ENCODE assay signal across 7 mouse cellular contexts in the genomic region with DNA sequence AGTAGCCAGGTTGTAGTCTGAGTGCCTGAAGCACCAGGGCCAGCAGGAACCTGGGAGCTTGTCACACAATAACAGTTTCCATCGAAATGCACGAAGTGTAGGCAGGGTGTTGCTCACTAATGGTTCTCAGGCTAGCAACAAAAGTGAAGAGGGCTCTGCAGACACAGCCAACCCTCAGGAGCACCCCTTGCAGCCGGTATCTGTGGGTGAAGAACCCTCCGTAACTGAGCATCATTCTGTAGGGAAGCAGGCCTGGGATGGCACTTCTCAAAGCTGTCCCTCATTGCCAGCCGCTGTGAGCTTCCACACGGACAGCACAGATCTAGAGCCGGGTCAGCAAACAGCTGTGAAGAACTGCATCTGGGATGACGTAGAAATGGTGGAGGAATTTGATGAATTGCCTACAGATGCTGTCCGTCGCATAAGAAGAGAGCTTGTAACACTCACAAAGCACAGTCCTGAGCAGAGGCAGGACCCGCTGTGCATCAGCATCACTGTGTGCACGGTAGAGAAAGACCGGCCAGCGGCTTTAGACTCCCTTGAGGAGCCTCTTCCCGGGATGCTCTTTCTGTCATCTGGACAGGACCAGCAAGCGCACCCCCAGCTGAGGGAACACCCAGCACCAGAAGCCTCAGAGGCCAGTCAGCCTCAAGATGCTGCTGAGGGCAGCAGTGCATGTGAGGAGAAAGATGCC.
DNase-seq lines count a peak whose midpoint lies in the region; ATAC-seq lines count a peak whose summit lies in the region.
"Not testable (repeated sequence)": the region's sequence is repeated elsewhere in the genome, so short reads cannot be mapped to it uniquely, and the experiment has no call there.

No protein-coding gene starts in this region.

- H3K9ac ChIP-seq in embryonic facial prominence, embryonic 12.5 days; hindbrain, embryonic 12.5 days; hindbrain, embryonic 15.5 days; kidney, embryonic 16.5 days (replicated peaks; ENCODE audit: low read length); limb, embryonic 15.5 days: not testable (repeated sequence)

- not testable (repeated sequence) for H3K4me1 ChIP-seq in embryonic facial prominence, embryonic 12.5 days; hindbrain, embryonic 12.5 days; hindbrain, embryonic 15.5 days (replicated peaks); kidney, embryonic 16.5 days (ENCODE audit: insufficient read depth, low read length); limb, embryonic 15.5 days

- H3K27me3 ChIP-seq in embryonic facial prominence, embryonic 12.5 days; hindbrain, embryonic 12.5 days; hindbrain, embryonic 15.5 days; kidney, embryonic 16.5 days (ENCODE audit: insufficient read depth, low read length); limb, embryonic 15.5 days: not testable (repeated sequence)

- H3K36me3 ChIP-seq in embryonic facial prominence, embryonic 12.5 days: peaks cover 12% of the 10 kb centered on the region; the same call in 1 of the 2 replicates
- H3K36me3 ChIP-seq in hindbrain, embryonic 12.5 days: peaks cover 18% of the 10 kb centered on the region; the same call in 1 of the 2 replicates
- H3K36me3 ChIP-seq in hindbrain, embryonic 15.5 days; kidney, embryonic 16.5 days (ENCODE audit: insufficient read depth, low read length): not testable (repeated sequence)
- peaks cover 19% of the 10 kb centered on the region for H3K36me3 ChIP-seq in limb, embryonic 15.5 days

- DNase-seq in neural tube, embryonic 10.5 days (ENCODE audit: extremely low spot score, low spot score): peak; percentile 15

- WGBS in embryonic facial prominence, embryonic 12.5 days: 82% methylated on average over 16 of the region's 16 CpGs
- WGBS in hindbrain, embryonic 12.5 days: 79% methylated on average over 16 of the region's 16 CpGs
- 74% methylated on average over 16 of the region's 16 CpGs for whole genome bisulfite sequencing in hindbrain, embryonic 15.5 days
- WGBS in kidney, embryonic 16.5 days: 81% methylated on average over 16 of the region's 16 CpGs
- 78% methylated on average over 16 of the region's 16 CpGs for WGBS in limb, embryonic 15.5 days

- not testable (repeated sequence) for H3K4me3 ChIP-seq in embryonic facial prominence, embryonic 12.5 days; hindbrain, embryonic 12.5 days; hindbrain, embryonic 15.5 days; kidney, embryonic 16.5 days (ENCODE audit: low read length); limb, embryonic 15.5 days

- not testable (repeated sequence) for H3K9me3 ChIP-seq in embryonic facial prominence, embryonic 12.5 days; hindbrain, embryonic 12.5 days (replicated peaks); hindbrain, embryonic 15.5 days; kidney, embryonic 16.5 days (ENCODE audit: low read length); limb, embryonic 15.5 days

- ATAC-seq in embryonic facial prominence, embryonic 12.5 days (ENCODE audit: insufficient number of reproducible peaks, insufficient read depth, low FRiP score, low TSS enrichment): peak; percentile 47; the same call in 1 of the 2 replicates
- peak; percentile 43; the same call in 1 of the 2 replicates for ATAC-seq in hindbrain, embryonic 12.5 days (ENCODE audit: low FRiP score)
- peak; percentile 65 for ATAC-seq in hindbrain, embryonic 15.5 days (ENCODE audit: low FRiP score, low read depth)
- 0 out of 2 replicates have a peak, but pooled peaks have one; percentile 31 for ATAC-seq in kidney, embryonic 16.5 days (ENCODE audit: low FRiP score, low TSS enrichment)
- 0 out of 2 replicates have a peak, but pooled peaks have one; percentile 4 for ATAC-seq in limb, embryonic 15.5 days (ENCODE audit: insufficient number of reproducible peaks, low FRiP score, low TSS enrichment, low read depth)
- 0 out of 2 replicates have a peak, but pooled peaks have one; percentile 19 for ATAC-seq in megakaryocyte-erythroid progenitor cell, adult 5-6 weeks (replicated peaks; ENCODE audit: low FRiP score, low TSS enrichment, poor library complexity, severe bottlenecking)

- not testable (repeated sequence) for H3K4me2 ChIP-seq in embryonic facial prominence, embryonic 12.5 days (replicated peaks); hindbrain, embryonic 12.5 days (replicated peaks); hindbrain, embryonic 15.5 days; kidney, embryonic 16.5 days (replicated peaks; ENCODE audit: low read depth, low read length); limb, embryonic 15.5 days

- H3K27ac ChIP-seq in embryonic facial prominence, embryonic 12.5 days; hindbrain, embryonic 12.5 days; hindbrain, embryonic 15.5 days (replicated peaks); kidney, embryonic 16.5 days (ENCODE audit: low read length); limb, embryonic 15.5 days: not testable (repeated sequence)

Comparison
In these comparisons a context has a peak if more than half of its experiments do, and no peak if none do; other contexts are left out.
1. ATAC-seq: peak in every context shown above with its lines; median percentile 65 in hindbrain, embryonic 15.5 days; 47 in embryonic facial prominence, embryonic 12.5 days; 43 in hindbrain, embryonic 12.5 days; 31 in kidney, embryonic 16.5 days; 19 in megakaryocyte-erythroid progenitor cell, adult 5-6 weeks; 4 in limb, embryonic 15.5 days.